14 mouse cellular contexts compared by ENCODE assay signal in genomic region chr8:120006645-120007160, GRCm38 (mm10). TPM values are rescaled to one million over a fixed set of nuclear protein-coding genes. Genes with fewer than 3 reads are reported as not detected.
DNase-seq lines count a peak whose midpoint lies in the region; ATAC-seq and TF ChIP-seq lines count a peak whose summit lies in the region.
"Had no signal": no experiment of that assay in that cellular context is flagged by ENCODE, and none has a peak within 500 bp of the region (broad histone marks: within the 10 kb centered on the region; RNA-seq: fewer than 3 reads in every experiment).

No protein-coding gene starts in this region.

- peaks cover 5% of the 10 kb centered on the region for H3K4me1 ChIP-seq in heart, adult 2 months (ENCODE audit: control insufficient read depth, insufficient read depth, low read length)
- peaks cover 63% of the 10 kb centered on the region for H3K4me1 ChIP-seq in limb, embryonic 10.5 days
- no peaks in the 10 kb centered on the region; the same call in 1 of the 2 replicates for H3K4me1 ChIP-seq in liver, postnatal 0 days (ENCODE audit: insufficient read depth)
- H3K4me1 ChIP-seq: liver, embryonic 12.5 days had no signal

- H3K4me3 ChIP-seq in heart, adult 2 months = no peak overlapping the region
- no peak overlapping the region for H3K4me3 ChIP-seq in limb, embryonic 10.5 days
- no peak overlapping the region for H3K4me3 ChIP-seq in liver, postnatal 0 days (ENCODE audit: low read depth, low read length)
- H3K4me3 ChIP-seq: liver, embryonic 12.5 days had no signal

- intact Hi-C loops in heart, adult 2 months (cut with DNase I) = no loop called here
- intact Hi-C loops in heart, postnatal 25 days (cut with DNase I) = no loop called here

- ATAC-seq in liver, postnatal 0 days = no peak
- ATAC-seq: CD4-positive, CD25-positive, alpha-beta regulatory T cell, adult 4 months; liver, embryonic 12.5 days had no signal

- no peak overlapping the region for H3K9ac ChIP-seq in heart, adult 2 months (ENCODE audit: low read depth, low read length)
- H3K9ac ChIP-seq in liver, postnatal 0 days (replicated peaks) = no peak overlapping the region
- H3K9ac ChIP-seq: liver, embryonic 12.5 days had no signal

- H3K36me3 ChIP-seq in heart, adult 2 months (ENCODE audit: control insufficient read depth, insufficient read depth, low read length) = no peaks in the 10 kb centered on the region
- H3K36me3 ChIP-seq in limb, embryonic 10.5 days = no peaks in the 10 kb centered on the region
- H3K36me3 ChIP-seq in liver, postnatal 0 days (replicated peaks; ENCODE audit: insufficient read depth, low read length) = no peaks in the 10 kb centered on the region
- H3K36me3 ChIP-seq: liver, embryonic 12.5 days had no signal

- no peaks in the 10 kb centered on the region for H3K27me3 ChIP-seq in heart, adult 2 months (ENCODE audit: control insufficient read depth, insufficient read depth, low read length)
- H3K27me3 ChIP-seq in limb, embryonic 10.5 days (ENCODE audit: low read depth, poor library complexity, severe bottlenecking) = peaks cover 8% of the 10 kb centered on the region; the same call in 1 of the 2 replicates
- H3K27me3 ChIP-seq in liver, postnatal 0 days (ENCODE audit: insufficient read depth, low read length) = no peaks in the 10 kb centered on the region

- no peak for TF ChIP-seq CTCF in heart, adult 2 months (IDR thresholded peaks at IDR 0.05)
- TF ChIP-seq CTCF in liver, postnatal 0 days (IDR thresholded peaks at IDR 0.05; ENCODE audit: low read depth) = no peak

- peak overlapping the region; percentile 17; the same call in 1 of the 2 replicates for H3K27ac ChIP-seq in heart, adult 2 months
- H3K27ac ChIP-seq in limb, embryonic 10.5 days = peak overlapping the region; percentile 73
- no peak overlapping the region for H3K27ac ChIP-seq in liver, postnatal 0 days (ENCODE audit: low read depth)
- H3K27ac ChIP-seq: liver, embryonic 12.5 days; macrophage had no signal

- no peak for TF ChIP-seq EP300 in heart, adult 2 months (IDR thresholded peaks at IDR 0.05; ENCODE audit: insufficient read depth, low read depth, low read length)
- no peak for TF ChIP-seq EP300 in liver, postnatal 0 days (IDR thresholded peaks at IDR 0.05; ENCODE audit: low read depth)

- peak in 1 of 2 experiments; percentile 40 for DNase-seq in heart, adult 2 months
- DNase-seq in heart, postnatal 25 days (ENCODE audit: low spot score) = no peak
- peak; percentile 29 for DNase-seq in lung, postnatal 10 days
- no peak for DNase-seq in lung, postnatal 4 days
- DNase-seq in ZHBTc4 (ENCODE audit: low read depth, low spot score) = peak; percentile 59
- no peak for DNase-seq in limb, embryonic 10.5 days (ENCODE audit: low spot score)
- DNase-seq in liver, postnatal 0 days = no peak
- no peak for DNase-seq in spleen, postnatal 4 days (ENCODE audit: low spot score in 2 of 2)
- DNase-seq: cerebellum, adult 11 months; right cerebral cortex, postnatal 4 days; thymus, postnatal 14 days had no signal

- no peaks in the 10 kb centered on the region for H3K79me2 ChIP-seq in heart, adult 2 months (replicated peaks; ENCODE audit: control insufficient read depth, insufficient read depth, low read length)

- H3K9me3 ChIP-seq in limb, embryonic 10.5 days (replicated peaks) = no peaks in the 10 kb centered on the region
- no peaks in the 10 kb centered on the region for H3K9me3 ChIP-seq in liver, postnatal 0 days (ENCODE audit: low read length)
- H3K9me3 ChIP-seq: liver, embryonic 12.5 days had no signal

- WGBS in heart, adult 2 months = 58% methylated on average over 9 of the region's 9 CpGs
- WGBS in limb, embryonic 10.5 days = 43% methylated on average over 9 of the region's 9 CpGs
- WGBS in liver, postnatal 0 days (ENCODE audit: insufficient replicate concordance) = 48% methylated on average over 9 of the region's 9 CpGs

- TF ChIP-seq POLR2A in heart, adult 2 months (IDR thresholded peaks at IDR 0.05; ENCODE audit: insufficient read depth, low read depth, low read length) = no peak

- H3K4me2 ChIP-seq in liver, postnatal 0 days (ENCODE audit: low read depth, low read length) = no peak overlapping the region
- H3K4me2 ChIP-seq: liver, embryonic 12.5 days had no signal

RNA-seq across cellular contexts. Expression of gene Crispld2, which starts 14.5 kb away (rescaled TPM):
- 10 to 100 TPM; 24.3 to 29.9 TPM for total RNA-seq in heart, adult 2 months (2021)
- 30.3 and 47.5 TPM in 2 replicates for polyA plus RNA-seq in heart, adult 2 months (2012; rRNA removed)
- 10 to 100 TPM; 21.7 to 25.7 TPM for total RNA-seq in heart, postnatal 25 days (2021)
- polyA plus RNA-seq in limb, embryonic 10.5 days (2016; fragmentation: Nextera tagmentation; extraction: Ambion mirVana) = 5.0 and 6.1 TPM in 2 replicates
- polyA plus RNA-seq in liver, postnatal 0 days (2015; fragmentation: Nextera tagmentation; extraction: Ambion mirVana) = 2.1 and 2.5 TPM in 2 replicates

Comparison
In these comparisons a context has a peak if more than half of its experiments do, and no peak if none do; other contexts are left out.
1. DNase-seq: peak in lung, postnatal 10 days (single experiment) and ZHBTc4 (single experiment); none in heart, postnatal 25 days (single experiment), lung, postnatal 4 days (0 of 2), limb, embryonic 10.5 days (single experiment), liver, postnatal 0 days (single experiment) and spleen, postnatal 4 days (0 of 2).